Mouse (Mus musculus): ENCODE measurements around the gene Kbtbd13.

Kbtbd13 gene

DNA sequence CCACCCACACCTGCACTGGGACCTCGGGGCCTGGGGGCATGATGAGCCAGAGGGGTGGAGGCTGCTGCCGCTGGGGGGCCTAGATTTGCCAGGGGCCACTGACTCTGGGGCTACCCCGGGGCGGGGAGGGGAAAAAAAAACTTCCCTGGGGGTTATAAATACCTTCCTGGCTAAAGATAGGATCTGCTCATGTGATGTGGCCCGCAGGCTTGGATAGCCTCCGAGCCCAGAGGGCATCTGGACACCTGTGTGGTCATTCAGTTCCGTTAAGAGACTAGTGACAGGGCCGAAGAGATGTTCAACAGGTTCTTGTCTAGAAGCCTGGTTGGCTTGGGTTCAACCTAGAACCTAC lies at the start of gene Kbtbd13:
Gene Kbtbd13, minus strand, starts transcription at position 40 of the 352 bp plus-strand sequence.
- DNase-seq (ENCODE audit: low read depth, low spot score) = no peak

- DNase-seq (ENCODE audit: low read depth, low spot score) = peak; percentile 93
Observed at GRCm38 (mm10) chr9:65435671-65436301, 44.3 kb upstream of the Kbtbd13 start, which contains the start of gene Mtfmt. Gene Mtfmt, plus strand, starts transcription at chr9:65435782.

DNA sequence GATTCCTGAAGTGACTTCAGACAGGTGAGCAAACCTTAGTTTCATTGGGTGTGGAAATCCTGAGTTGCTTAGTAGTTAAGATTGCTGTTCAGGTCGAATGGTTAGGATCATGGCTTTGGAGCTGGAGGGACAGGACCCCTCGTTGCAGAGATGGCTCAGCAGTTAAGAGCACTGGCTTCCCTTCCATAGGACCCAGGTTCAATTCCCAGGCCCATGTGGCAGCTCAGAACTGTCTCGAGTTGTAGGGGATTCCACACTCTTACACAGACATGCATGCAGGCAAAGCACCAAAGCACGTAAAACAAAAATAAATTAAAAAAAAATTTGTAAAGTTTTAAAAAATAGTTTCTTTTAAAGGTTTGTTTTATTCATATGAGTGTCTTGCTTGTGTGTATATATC lies 43.8 kb upstream of the Kbtbd13 start:
- DNase-seq (ENCODE audit: low read depth, low spot score) = no peak

GRCm38 (mm10) chr9:65434140-65434539 lies 42.7 kb upstream of the Kbtbd13 start:
- peak; percentile 26 for DNase-seq (ENCODE audit: low read depth, low spot score)

GRCm38 (mm10) chr9:65432236-65432635 lies 40.8 kb upstream of the Kbtbd13 start:
- DNase-seq (ENCODE audit: low read depth, low spot score) = peak; percentile 76

GRCm38 (mm10) chr9:65430921-65431320 lies 39.5 kb upstream of the Kbtbd13 start:
- no peak for DNase-seq (ENCODE audit: low read depth, low spot score)

DNA sequence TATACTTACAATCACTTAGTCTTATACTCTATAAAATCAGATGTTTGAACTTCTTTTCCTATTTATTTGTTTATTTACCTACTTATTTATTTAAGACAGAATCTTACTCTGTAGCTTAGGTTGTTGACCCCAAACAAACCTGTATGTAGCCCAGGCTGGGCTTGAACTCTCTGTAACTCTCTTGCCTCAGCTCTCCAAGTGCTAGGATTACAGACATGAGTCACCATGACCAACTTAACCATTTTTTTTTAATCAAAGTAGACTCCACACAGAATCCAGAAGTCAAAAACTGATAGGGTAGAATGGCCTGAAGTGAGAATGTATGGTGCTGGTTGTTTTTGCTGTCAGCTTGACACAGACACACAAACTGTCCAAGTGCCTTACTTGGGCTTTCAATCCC lies 38.9 kb upstream of the Kbtbd13 start:
- DNase-seq (ENCODE audit: low read depth, low spot score) = no peak

DNA sequence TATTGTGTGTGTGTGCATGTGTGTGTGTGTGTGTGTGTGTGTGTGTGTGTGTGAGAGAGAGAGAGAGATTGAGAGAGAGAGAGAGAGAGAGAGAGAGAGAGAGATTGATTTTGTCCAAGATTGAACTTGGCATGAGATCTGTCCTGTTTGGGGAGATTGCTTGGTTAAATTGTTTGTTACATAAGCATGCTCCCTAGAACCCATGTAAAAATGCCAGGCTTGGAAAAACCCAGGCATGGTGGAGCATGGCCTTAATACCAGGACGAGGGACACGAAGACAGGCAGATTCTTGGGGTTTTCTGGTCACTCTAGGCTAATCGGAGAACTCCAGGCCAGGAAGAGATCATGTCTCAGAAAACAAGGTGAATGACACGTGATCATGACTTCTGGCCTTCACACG lies 36.6 kb upstream of the Kbtbd13 start:
- DNase-seq (ENCODE audit: low read depth, low spot score) = no peak

GRCm38 (mm10) chr9:65427511-65427910 lies 36.1 kb upstream of the Kbtbd13 start:
- DNase-seq (ENCODE audit: low read depth, low spot score) = no peak

GRCm38 (mm10) chr9:65424393-65424792 lies 32.9 kb upstream of the Kbtbd13 start:
- no peak for DNase-seq (ENCODE audit: low read depth, low spot score)

DNA sequence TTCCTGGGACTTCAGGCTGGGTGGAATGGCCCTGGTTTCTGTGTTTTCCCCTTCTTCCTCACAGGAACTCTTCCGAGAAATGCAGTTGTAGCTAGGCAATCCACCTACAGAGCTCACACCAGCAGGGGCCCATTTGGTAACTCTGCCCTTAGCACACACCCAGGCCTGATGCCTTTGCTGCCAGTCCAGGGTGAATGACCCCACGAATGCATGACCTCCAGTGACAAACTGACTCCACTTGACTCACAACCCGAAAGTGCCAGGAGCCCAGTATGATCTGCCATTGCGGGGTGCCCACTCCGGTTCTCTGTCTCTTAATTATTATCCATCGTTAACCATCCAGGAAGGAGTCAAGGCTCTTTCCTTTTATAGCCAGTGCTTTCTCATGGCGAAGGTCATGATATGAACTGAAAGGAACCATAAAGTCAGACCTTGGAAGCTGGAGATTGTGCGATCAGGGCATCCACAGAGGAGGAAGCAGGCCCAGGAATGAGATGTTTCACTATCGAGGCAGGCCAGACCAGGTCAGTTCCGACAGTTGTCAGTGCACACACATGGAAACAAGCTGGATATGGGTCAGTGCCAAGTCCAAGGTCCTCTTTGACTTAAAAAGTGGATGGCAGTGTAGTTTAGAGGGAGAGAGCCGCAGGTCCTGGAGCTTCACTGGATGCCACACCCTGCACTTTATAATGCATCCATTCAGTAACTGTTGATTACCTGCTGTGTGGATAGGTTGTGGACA lies 31.5 kb upstream of the Kbtbd13 start, which contains the start of gene Slc51b:
Gene Slc51b, minus strand, starts transcription at position 196 of the 742 bp plus-strand sequence.
- no peak for DNase-seq (ENCODE audit: low read depth, low spot score)

DNA sequence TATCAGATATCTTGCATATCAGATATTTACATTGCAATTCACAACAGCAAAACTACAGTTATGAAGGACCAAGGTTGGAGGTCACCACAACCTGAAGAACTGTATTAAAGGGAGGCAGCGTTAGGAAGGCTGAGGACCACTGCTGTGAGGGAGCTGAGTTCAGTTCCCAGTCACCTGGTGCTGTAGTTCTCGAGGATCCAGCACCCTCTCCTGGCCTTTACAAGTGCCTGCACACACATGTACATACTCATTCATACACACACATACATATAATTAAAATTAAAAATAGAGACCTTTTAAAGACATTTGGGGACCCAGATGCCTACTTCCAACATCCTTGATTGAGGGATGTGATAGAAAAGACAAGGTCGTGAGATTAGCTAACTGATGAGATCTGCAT lies 28.2 kb upstream of the Kbtbd13 start:
- DNase-seq (ENCODE audit: low read depth, low spot score) = no peak

DNA sequence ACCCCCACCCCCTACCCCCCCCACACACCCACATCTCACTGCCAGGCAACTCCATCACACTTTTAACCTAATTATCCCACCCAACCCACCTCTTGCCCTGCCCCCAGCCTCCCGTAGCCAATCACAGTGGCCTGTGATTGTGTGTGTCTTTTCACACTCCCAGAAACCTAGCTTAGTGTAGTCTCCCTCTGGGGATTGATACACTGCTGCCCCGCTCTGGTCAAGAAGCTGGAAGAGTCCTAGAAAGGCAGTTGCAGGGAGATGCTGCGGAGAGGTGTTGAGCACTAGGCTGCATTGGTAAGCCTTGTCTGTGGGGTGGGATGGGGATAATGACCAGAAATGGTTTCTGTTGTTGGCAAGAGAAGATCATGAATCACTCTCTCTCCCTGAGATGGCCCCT lies 26.3 kb upstream of the Kbtbd13 start:
- DNase-seq (ENCODE audit: low read depth, low spot score) = no peak

GRCm38 (mm10) chr9:65411326-65411725 lies 19.9 kb upstream of the Kbtbd13 start:
- DNase-seq (ENCODE audit: low read depth, low spot score) = no peak

- no peak for DNase-seq (ENCODE audit: low read depth, low spot score)
Observed at GRCm38 (mm10) chr9:65410378-65410777, 18.9 kb upstream of the Kbtbd13 start.

GRCm38 (mm10) chr9:65408871-65409295 lies 17.4 kb upstream of the Kbtbd13 start:
- no peak for DNase-seq (ENCODE audit: low read depth, low spot score)

DNA sequence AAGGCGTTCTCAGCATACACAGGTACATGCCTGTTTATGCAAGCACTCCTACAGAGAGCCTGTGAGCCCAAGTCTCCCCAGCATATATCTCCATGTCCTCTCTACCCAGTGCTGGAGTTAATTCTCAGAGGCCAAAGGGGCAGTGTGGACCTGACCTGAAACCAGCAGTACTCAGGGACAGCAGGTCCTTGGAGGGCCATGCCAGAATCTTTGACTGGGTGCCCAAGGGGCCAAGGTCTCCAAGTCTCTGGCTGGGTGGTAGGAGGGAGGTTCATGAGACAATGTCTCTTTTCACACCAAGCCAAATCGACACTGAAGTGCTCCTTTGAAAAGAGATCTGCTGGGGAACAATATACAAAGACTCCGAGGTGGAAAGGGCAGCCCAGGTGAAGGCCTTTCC lies 16.4 kb upstream of the Kbtbd13 start:
- DNase-seq (ENCODE audit: low read depth, low spot score) = no peak

GRCm38 (mm10) chr9:65407327-65407726 lies 15.9 kb upstream of the Kbtbd13 start:
- DNase-seq (ENCODE audit: low read depth, low spot score) = no peak

- no peak for DNase-seq (ENCODE audit: low read depth, low spot score)
Observed at GRCm38 (mm10) chr9:65405184-65405449, 13.7 kb upstream of the Kbtbd13 start.

GRCm38 (mm10) chr9:65404331-65405183 lies 13.1 kb upstream of the Kbtbd13 start:
- DNase-seq (ENCODE audit: low read depth, low spot score) = no peak

DNA sequence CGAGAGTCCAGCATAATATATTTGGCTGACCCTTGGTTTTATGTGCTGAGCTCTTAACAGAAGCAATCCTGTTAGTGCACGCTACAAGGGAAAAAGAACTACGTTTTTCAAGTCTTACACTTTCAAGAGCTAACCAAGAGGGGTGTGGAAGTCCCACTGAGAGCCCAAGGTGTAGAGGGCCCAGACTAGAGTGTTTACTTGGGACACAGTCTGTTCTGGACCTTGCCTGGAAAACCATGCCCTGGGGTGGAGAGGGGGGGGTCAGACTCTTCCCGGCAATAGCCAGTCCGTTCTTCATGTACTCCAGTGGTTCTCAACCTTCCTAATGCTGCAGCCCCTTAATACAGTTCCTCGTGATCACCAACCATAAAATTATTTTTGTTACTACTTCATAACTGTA lies 8.5 kb upstream of the Kbtbd13 start:
- no peak for DNase-seq (ENCODE audit: low read depth, low spot score)

- DNase-seq (ENCODE audit: low read depth, low spot score) = peak; percentile 62
Observed at GRCm38 (mm10) chr9:65398279-65398678, 6.8 kb upstream of the Kbtbd13 start, which contains the start of gene Rasl12. Gene Rasl12, plus strand, starts transcription at chr9:65398506.
